Mouse (Mus musculus) heart, embryonic 10.5 days (tissue): ENCODE data around the gene Srebf1. TPM values are rescaled to one million over a fixed set of nuclear protein-coding genes. Genes with fewer than 3 reads are reported as not detected.

ENCODE experiments used
- DNase-seq: peaks from one replicate; pipeline ENCODE4 v3.0.0-alpha.2; 2017; ENCODE audit warnings: low spot score
- H3K27ac ChIP-seq: fragments of 300-500 bp; sonication (generic); 2 replicates; pipeline ENCODE4 v1.5.1; 2016; ENCODE audit warnings: mild to moderate bottlenecking
- H3K27me3 ChIP-seq: fragments of 300-500 bp; sonication (generic); 2 replicates; pipeline ENCODE4 v1.6.1; 2016; ENCODE audit warnings: mild to moderate bottlenecking; ENCODE audit not compliant: poor library complexity, insufficient read depth, severe bottlenecking
- H3K36me3 ChIP-seq: fragments of 300-500 bp; sonication (generic); 2 replicates; pipeline ENCODE4 v1.6.1; 2016; ENCODE audit warnings: mild to moderate bottlenecking, moderate library complexity
- H3K4me1 ChIP-seq: fragments of 300-500 bp; sonication (generic); 2 replicates; pipeline ENCODE4 v1.6.1; 2016; ENCODE audit warnings: mild to moderate bottlenecking
- H3K4me3 ChIP-seq: fragments of 300-500 bp; sonication (generic); 2 replicates; pipeline ENCODE4 v1.5.1; 2016; ENCODE audit warnings: mild to moderate bottlenecking, moderate library complexity
- H3K9me3 ChIP-seq: fragments of 300-500 bp; sonication (generic); 2 replicates; pipeline ENCODE4 v1.6.1; 2016; ENCODE audit warnings: mild to moderate bottlenecking, moderate library complexity
- WGBS: fragments of 180-500 bp; shearing (Covaris S2); methylation state at CpG from one replicate; pipeline ENCODE4 v1.1.7; 2016; 5-methylcytosine and 5-hydroxymethylcytosine counted together
- polyA plus RNA-seq: library from polyadenylated mRNA; unstranded; fragments of >200 nt; fragmentation: Nextera tagmentation; extraction: Ambion mirVana; gene quantifications from 2 replicates; pipeline ENCODE4 v1.2.1, GENCODE M21; 2016

The Srebf1 gene
- polyA plus RNA-seq, 1 experiment from 2014 or later: 38.2 TPM

GRCm38 (mm10) chr11:60195108-60195507 is 27.3 kb downstream of the Srebf1 start:
- H3K27ac ChIP-seq: no peak overlapping the region
- peaks cover 9% of the 10 kb centered on the region for H3K9me3 ChIP-seq
- no peak for DNase-seq
- H3K36me3 ChIP-seq: peaks cover 95% of the 10 kb centered on the region
- no peak overlapping the region for H3K4me3 ChIP-seq
- no peaks in the 10 kb centered on the region for H3K27me3 ChIP-seq
- H3K4me1 ChIP-seq: peaks cover 37% of the 10 kb centered on the region

GRCm38 (mm10) chr11:60193556-60193955 is 28.8 kb downstream of the Srebf1 start:
- no peak for DNase-seq
- 84% methylated on average over 4 of the region's 4 CpGs for WGBS
- H3K36me3 ChIP-seq: peaks cover 100% of the 10 kb centered on the region
- peaks cover 34% of the 10 kb centered on the region for H3K4me1 ChIP-seq
- H3K27me3 ChIP-seq: no peaks in the 10 kb centered on the region
- H3K9me3 ChIP-seq: peaks cover 9% of the 10 kb centered on the region
- 0 out of 2 replicates have a peak overlapping the region, but pooled peaks have one; percentile 18 for H3K27ac ChIP-seq
- no peak overlapping the region for H3K4me3 ChIP-seq

- H3K27ac ChIP-seq: no peak overlapping the region
- 79% methylated on average over 6 of the region's 6 CpGs for WGBS
- H3K9me3 ChIP-seq: peaks cover 9% of the 10 kb centered on the region
Measured at GRCm38 (mm10) chr11:60192534-60192933, 29.8 kb downstream of the Srebf1 start.

GRCm38 (mm10) chr11:60190055-60190641 is 32.2 kb downstream of the Srebf1 start:
- no peak overlapping the region; the same call in 1 of the 2 replicates for H3K27ac ChIP-seq
- H3K4me1 ChIP-seq: peaks cover 52% of the 10 kb centered on the region
- WGBS: 84% methylated on average over 17 of the region's 17 CpGs
- H3K27me3 ChIP-seq: no peaks in the 10 kb centered on the region
- no peak overlapping the region for H3K4me3 ChIP-seq
- peaks cover 100% of the 10 kb centered on the region for H3K36me3 ChIP-seq
- DNase-seq: no peak
- peaks cover 9% of the 10 kb centered on the region for H3K9me3 ChIP-seq

More at GRCm38 (mm10) chr11:60192534-60192933, 29.8 kb downstream of the Srebf1 start:
- H3K27me3 ChIP-seq: no peaks in the 10 kb centered on the region
- no peak for DNase-seq
- H3K4me1 ChIP-seq: peaks cover 39% of the 10 kb centered on the region
- no peak overlapping the region for H3K4me3 ChIP-seq
- peaks cover 100% of the 10 kb centered on the region for H3K36me3 ChIP-seq

GRCm38 (mm10) chr11:60189501-60190040 is 32.8 kb downstream of the Srebf1 start:
- H3K27me3 ChIP-seq: no peaks in the 10 kb centered on the region
- peak overlapping the region; percentile 32; the same call in 1 of the 2 replicates for H3K27ac ChIP-seq
- DNase-seq: no peak
- H3K4me3 ChIP-seq: no peak overlapping the region
- peaks cover 4% of the 10 kb centered on the region for H3K9me3 ChIP-seq
- peaks cover 58% of the 10 kb centered on the region for H3K4me1 ChIP-seq
- WGBS: 82% methylated on average over 21 of the region's 21 CpGs
- peaks cover 99% of the 10 kb centered on the region for H3K36me3 ChIP-seq

GRCm38 (mm10) chr11:60188275-60188853 is 34.0 kb downstream of the Srebf1 start:
- WGBS: 91% methylated on average over 25 of the region's 25 CpGs
- H3K27ac ChIP-seq: 0 out of 2 replicates have a peak overlapping the region, but pooled peaks have one; percentile 24
- no peak for DNase-seq
- no peaks in the 10 kb centered on the region for H3K9me3 ChIP-seq
- no peaks in the 10 kb centered on the region for H3K27me3 ChIP-seq
- H3K36me3 ChIP-seq: peaks cover 86% of the 10 kb centered on the region
- H3K4me3 ChIP-seq: no peak overlapping the region
- H3K4me1 ChIP-seq: peaks cover 65% of the 10 kb centered on the region

- DNase-seq: no peak
- Histone ChIP-seq H3K4me1 (peaks cover 67% of the 10 kb centered on the region), H3K36me3 (peaks cover 74% of the 10 kb centered on the region), H3K27me3 (no peaks in the 10 kb centered on the region), H3K9me3 (no peaks in the 10 kb centered on the region), H3K4me3 (no peak overlapping the region), H3K27ac (no peak overlapping the region)
- WGBS: 91% methylated on average over 11 of the region's 11 CpGs
Measured at GRCm38 (mm10) chr11:60187070-60187469, 35.3 kb downstream of the Srebf1 start.

- Histone ChIP-seq H3K4me1 (peaks cover 72% of the 10 kb centered on the region), H3K36me3 (peaks cover 59% of the 10 kb centered on the region), H3K27ac (peak overlapping the region; percentile 59), H3K27me3 (no peaks in the 10 kb centered on the region), H3K4me3 (no peak overlapping the region), H3K9me3 (no peaks in the 10 kb centered on the region)
- DNase-seq: no peak
- WGBS: 78% methylated on average over 20 of the region's 20 CpGs
Measured at GRCm38 (mm10) chr11:60185396-60186231, 36.8 kb downstream of the Srebf1 start.

GRCm38 (mm10) chr11:60184346-60185325 is 37.7 kb downstream of the Srebf1 start:
- H3K27me3 ChIP-seq: no peaks in the 10 kb centered on the region
- peaks cover 76% of the 10 kb centered on the region for H3K4me1 ChIP-seq
- H3K4me3 ChIP-seq: no peak overlapping the region
- H3K9me3 ChIP-seq: no peaks in the 10 kb centered on the region
- peaks cover 49% of the 10 kb centered on the region for H3K36me3 ChIP-seq
- no peak for DNase-seq
- WGBS: 50% methylated on average over 22 of the region's 22 CpGs
- peak overlapping the region; percentile 59 for H3K27ac ChIP-seq

- 84% methylated on average over 2 of the region's 2 CpGs for WGBS
- H3K27ac ChIP-seq: peak overlapping the region; percentile 36; the same call in 1 of the 2 replicates
- H3K9me3 ChIP-seq: no peaks in the 10 kb centered on the region
- peaks cover 88% of the 10 kb centered on the region for H3K4me1 ChIP-seq
- peaks cover 35% of the 10 kb centered on the region for H3K36me3 ChIP-seq
- H3K4me3 ChIP-seq: no peak overlapping the region
- DNase-seq: no peak
- no peaks in the 10 kb centered on the region for H3K27me3 ChIP-seq
Measured at GRCm38 (mm10) chr11:60182741-60183140, 39.6 kb downstream of the Srebf1 start.

GRCm38 (mm10) chr11:60182116-60182670 is 40.2 kb downstream of the Srebf1 start:
- 77% methylated on average over 12 of the region's 12 CpGs for WGBS
- peaks cover 93% of the 10 kb centered on the region for H3K4me1 ChIP-seq
- H3K9me3 ChIP-seq: no peaks in the 10 kb centered on the region
- peak overlapping the region; percentile 36; the same call in 1 of the 2 replicates for H3K27ac ChIP-seq
- H3K4me3 ChIP-seq: no peak overlapping the region
- no peak for DNase-seq
- no peaks in the 10 kb centered on the region for H3K27me3 ChIP-seq
- peaks cover 29% of the 10 kb centered on the region for H3K36me3 ChIP-seq
